Mouse (Mus musculus) thymus, postnatal 14 days (tissue): ENCODE results near the gene Ctsc.
A peak's percentile ranks its signal among the peaks of the same experiment; 100 is the strongest.
"Not testable (repeated sequence)": the region's sequence is repeated elsewhere in the genome, so short reads cannot be mapped to it uniquely, and the experiment has no call there.

Experiments used
- DNase-seq: peaks from one replicate; pipeline ENCODE4 v3.0.0; 2021

Gene Ctsc

GRCm38 (mm10) chr7:88277858-88278627, at the start of gene Ctsc:
Ctsc (plus strand) TSS chr7:88278085.
- DNase-seq, result peak; percentile 96

DNA sequence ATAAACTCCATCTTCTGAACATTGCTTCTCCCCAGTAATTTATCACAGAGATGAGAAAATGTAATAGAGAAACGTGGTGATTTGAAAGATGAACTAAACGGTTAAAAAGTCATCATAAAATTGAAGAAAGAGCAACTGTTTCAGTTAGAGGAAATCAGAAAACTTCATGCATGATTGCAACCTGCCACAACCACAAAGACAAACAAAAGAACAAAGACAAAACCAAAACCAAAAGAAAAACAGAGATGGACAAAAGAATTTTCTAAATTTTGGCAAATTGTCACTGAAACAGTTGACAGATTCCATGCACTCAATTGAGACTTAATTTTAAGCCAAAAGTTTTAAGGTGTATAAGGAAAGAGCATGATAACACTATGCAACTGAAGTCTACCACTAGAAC, 48.8 kb upstream of the Ctsc start:
- DNase-seq, result no peak

GRCm38 (mm10) chr7:88230121-88230520, 47.8 kb upstream of the Ctsc start:
- DNase-seq, result no peak

GRCm38 (mm10) chr7:88230756-88231522, 46.9 kb upstream of the Ctsc start:
- no peak for DNase-seq

DNA sequence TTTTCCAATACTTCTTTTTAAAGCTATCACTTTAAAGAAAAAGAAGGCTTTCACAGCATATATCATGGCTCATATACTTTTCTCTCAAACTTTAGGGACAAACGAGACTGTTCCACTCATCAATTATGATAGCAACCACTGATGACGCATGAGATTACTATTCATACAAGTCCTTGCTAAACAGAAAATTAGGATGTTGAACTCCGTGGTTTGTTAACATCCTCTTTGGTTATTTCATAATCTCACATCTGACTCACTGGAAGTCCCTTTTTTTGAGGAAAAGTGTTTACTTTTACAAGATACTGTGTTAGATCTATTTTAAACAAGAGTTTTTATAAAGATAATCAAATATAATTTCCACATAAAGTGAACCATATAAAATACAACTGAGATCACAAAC, 34.8 kb upstream of the Ctsc start:
- no peak for DNase-seq

DNA sequence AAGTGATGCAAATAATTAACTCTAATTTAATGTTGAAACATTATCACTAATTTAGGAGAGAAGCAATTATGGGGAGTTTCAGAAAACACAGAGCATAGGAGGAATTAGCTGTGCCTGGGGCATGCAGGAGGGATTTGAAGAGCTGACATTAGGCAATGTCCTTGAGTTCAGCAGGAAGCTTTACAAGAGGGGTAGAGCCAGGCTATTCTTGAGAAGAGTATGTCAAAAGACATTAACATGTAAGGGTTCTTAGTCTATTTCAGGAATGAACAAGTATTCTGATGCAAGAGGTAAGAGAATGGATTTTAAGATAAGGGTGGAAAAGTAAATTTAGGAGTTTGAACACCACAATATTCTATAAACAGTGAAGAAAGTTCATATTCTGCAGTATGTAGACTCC, 33.4 kb upstream of the Ctsc start:
- no peak for DNase-seq

DNA sequence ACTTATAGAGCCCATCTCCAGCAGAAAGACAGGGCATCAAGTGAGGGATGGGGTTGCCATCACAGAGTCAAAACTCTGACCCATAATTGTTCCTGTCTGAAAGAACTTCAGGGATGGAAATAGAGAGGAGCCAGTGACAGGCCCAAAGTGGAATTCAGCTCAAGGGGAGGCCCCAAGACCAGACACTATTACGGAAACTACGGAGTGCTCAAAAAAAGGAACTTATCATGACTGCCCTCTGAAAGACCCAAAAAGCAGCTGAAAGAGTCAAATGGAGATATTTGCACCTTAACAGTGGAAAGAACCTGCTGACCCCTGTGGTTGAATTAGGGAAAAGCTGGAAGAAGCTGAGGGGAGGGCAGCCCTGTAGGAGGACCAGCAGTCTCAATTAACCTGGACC, 27.5 kb upstream of the Ctsc start:
- DNase-seq, result not testable (repeated sequence)

DNA sequence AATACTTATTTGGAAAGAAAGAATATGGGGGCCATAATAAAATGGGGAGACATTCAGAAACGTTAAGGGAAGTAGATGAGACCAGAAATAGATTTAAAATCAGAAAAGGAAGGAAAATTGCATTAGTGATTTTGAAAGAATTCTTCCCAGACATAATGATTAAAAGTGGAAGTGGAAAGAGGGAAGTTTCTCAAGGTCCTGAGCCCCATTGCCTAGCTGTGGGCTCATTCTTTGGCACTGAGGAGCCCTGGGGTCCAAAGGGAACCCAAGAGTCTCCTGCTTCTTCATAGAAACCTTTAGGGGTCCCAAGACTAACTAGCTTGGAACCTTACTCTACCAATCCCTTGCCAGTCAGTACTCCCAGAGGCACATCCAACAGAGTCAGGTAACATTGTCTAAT, 26.4 kb upstream of the Ctsc start:
- no peak for DNase-seq

- no peak for DNase-seq
Measured at GRCm38 (mm10) chr7:88252129-88252528, 25.8 kb upstream of the Ctsc start.

DNA sequence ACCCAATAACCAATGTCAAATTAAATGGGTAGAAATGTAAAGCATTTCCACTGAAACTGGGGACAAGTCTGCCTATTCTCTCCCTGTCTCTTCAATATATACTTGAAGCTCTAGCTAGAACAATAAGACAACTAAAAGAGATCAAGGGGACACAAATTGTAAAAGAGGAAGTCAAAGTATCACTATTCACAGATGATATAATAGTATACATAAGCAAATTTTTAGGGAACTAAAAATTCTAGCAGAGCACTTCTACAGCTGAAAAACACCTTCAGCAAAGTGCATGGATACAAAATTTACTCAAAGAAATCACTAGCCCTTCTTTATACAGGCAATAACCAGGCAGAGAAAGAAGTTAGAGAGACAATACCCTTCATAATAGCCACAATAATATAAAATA, 23.0 kb upstream of the Ctsc start:
- DNase-seq, result no peak

DNA sequence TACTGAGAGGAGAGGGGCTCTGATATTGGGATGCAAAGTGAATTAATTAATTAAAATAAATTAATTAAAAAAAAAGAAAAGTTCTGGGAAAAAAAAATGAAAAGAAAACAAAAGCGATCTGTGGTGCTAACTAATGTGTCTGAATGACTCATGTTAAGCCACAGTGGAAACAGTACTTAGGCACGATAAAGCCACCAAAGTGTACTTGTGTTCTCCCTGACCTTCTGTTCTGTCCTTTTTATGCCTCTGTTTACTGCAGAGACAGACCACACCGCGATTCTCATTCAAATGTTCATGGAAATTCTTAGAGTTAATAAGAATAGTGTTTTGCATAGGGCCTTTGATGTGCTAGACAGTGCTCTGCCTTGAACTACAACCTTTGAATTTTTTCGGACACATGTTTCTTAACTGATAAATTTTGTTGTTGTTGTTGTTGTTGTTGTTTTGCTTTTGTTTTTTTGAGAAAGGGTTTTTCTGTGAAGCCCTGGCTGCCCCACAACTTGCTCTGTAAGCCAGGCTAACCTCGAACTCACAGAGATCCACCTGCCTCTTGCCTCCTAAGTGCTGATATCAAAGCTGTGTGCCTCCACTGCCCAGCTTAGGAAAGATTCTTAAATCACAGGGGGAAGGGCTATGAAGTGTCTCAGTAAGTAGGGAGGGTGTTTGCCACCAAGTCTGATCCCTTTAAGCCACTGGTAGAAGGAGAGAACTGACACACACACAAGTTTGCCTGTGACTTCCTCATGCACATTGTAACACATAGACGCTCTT, 18.5 kb upstream of the Ctsc start:
- no peak for DNase-seq

DNA sequence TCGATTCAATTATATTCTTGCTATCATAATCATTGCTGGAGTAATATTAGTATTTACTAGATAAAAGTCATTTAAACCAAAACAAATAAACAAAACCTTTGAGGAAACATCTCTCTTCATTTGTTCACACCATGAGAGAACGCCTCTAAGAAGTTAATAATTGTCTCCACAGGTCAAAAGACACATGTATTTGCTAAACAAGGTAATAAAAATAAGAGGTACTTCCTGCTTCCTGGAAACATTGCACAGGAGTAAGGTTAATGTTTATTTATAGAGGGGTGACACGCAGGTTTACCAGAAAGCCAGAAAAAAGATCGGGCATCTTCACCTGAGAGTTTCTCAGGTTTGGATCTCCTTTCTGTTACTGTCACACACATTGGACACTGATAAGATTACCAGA, 16.1 kb upstream of the Ctsc start:
- DNase-seq, result no peak

GRCm38 (mm10) chr7:88264861-88265260, 13.0 kb upstream of the Ctsc start:
- no peak for DNase-seq

DNA sequence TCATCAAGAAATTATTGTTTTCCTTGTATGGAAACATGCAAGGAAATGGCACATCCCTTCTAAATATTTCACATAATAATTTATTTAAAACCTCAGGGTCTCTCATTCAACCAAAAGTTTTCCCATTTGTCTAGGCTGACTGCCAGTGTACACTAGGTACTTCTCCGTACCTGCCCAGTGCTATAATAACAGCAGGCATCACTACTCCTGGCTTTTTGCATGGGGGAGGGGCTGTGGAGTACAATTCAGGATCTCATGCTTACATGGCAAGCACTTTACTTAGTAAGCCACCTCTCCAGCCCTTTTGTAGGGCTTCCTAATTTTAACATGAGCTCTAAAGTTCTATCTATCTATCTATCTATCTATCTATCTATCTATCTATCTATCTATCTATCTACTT, 8.0 kb upstream of the Ctsc start:
- no peak for DNase-seq

DNA sequence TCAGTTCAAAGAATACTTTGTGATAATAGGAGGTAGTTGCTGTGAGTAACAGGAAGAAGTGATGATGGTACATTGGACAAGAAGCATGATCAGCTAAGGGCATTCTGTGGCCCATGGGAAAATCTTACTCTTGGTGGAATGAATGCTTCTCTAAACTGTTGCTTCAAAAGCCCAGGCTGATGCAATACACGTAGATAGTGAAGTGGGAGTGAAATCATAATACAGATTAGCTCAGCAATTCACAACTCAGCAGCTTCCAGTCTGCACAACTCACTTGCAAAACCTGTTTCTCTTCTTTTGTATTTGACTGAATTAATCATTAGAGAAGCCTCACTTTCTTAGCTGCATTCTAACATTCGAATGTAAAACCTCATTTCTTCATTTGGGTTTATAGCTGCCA, 6.4 kb upstream of the Ctsc start:
- no peak for DNase-seq

DNA sequence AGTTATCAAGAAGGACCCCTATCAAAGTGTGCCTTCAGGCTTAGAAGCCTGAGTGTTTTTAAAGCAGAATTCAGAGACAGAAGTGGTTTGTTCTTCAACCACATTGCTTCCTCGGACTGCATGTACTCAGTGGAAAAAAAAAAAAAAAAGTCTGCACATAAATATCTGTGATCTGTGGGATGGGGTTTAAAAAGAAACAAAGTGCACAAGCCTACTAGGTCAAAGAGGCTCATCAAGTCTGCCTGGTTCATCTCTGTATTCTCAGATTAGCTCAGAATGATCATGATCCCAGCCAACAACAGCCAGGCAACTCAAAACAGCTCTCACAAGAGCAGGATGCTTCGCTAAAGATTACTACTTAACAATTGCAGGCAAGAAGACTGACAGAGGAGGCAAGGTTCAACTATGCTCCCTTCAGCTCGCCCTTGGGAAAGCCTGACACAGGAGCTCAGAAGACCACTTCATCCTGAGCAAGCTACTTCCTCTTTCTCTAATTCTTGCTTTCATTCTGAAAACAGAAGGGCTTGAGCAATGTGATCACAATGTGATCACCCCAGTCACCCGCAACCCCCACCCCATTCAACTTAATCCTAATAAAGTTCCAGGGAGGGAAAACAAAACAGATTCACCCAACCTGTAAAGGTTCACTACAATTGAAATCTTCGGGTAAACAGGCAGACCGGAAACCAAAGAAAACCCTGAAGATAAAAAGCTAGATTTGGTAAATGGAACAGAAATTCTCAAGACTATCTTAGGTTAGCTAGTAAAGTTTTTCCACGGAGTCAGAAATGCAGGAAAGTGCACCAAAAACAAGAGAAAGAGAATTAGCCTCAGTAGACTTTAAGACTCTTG, 745 bp upstream of the Ctsc start:
- DNase-seq, result peak; percentile 21

GRCm38 (mm10) chr7:88278628-88279196, 827 bp downstream of the Ctsc start:
- no peak for DNase-seq

DNA sequence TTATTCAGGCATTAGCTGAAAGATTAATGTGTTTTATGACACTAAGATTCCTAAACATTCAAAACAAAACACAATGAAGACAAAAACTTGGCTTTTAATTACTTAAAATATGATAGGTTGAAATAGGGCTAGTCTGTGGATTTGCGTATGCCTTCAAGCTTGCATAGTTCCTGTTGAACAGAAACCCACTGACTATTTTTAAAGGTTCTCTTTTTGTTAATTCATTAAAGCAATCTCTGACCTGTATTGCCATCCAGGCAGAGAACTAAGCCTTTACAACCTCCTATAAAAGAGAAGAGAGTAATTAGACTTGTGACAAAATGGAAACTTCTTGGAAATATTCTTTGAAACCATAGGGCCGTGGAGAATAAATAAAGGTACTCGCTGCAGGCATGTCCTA, 7.4 kb downstream of the Ctsc start:
- no peak for DNase-seq

DNA sequence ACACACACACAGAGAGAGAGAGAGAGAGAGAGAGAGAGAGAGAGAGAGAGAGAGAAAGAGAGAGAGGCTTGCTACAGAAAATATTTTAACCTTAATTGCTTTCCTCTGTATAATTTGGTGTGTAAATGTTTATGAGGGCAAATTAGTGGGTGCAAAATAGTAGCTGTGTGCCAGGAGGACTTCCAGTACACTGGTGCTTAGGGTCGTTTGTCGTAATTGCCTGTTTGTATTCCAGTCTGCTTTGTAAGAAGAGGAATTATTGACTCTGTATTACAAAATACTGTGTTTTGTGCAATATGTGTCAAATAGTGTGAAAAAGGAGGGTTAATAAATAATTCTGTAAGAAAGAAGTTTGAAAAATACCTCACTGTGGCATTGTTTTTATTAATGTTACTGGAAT, 13.2 kb downstream of the Ctsc start:
- DNase-seq, result no peak

- no peak for DNase-seq
Measured at GRCm38 (mm10) chr7:88292044-88292443, 14.2 kb downstream of the Ctsc start.

DNA sequence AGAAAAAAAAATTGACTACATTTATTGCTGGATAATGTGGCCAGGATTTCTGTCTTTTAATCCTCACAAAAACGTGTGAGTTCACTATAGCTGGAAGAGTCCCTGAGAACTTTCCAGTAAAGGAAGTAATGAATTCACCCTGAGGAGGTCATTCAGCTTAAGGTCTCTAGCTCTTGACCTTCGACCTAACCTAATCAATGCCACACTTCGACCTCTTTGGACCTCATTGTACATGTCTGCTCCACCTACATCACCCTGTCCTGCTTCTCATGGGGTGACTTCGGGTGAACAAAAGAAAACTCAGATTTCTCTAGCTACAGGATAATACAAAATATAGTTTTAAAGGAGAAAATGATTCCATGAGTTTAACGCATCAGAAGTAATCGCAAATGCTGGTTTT, 16.0 kb downstream of the Ctsc start:
- no peak for DNase-seq

DNA sequence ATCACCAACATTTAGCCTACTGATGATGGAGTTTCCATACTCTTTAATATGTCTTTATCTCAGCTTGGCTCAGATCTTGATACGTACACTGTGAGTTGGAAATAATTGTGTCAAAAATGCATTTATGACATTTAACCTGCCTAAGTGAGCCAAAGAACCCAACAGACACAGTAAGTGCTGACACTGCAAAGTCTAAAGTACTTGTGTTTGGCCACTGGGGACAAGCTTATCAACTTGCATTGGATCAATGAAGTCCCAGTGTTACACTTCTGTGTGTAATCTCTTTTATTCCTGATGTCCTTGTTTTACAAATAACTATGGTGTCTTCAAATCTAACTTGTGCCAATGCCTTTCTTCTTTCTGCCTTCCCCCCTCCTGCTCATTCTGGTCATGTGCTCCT, 18.1 kb downstream of the Ctsc start:
- DNase-seq, result no peak
